Mouse (Mus musculus): Measurements from ENCODE around the gene Tma7.

Tma7 gene

GRCm38 (mm10) chr9:109101933-109102445 lies 19.6 kb upstream of the Tma7 start:
- no peak for DNase-seq

GRCm38 (mm10) chr9:109100307-109100928 lies 18.0 kb upstream of the Tma7 start:
- no peak for DNase-seq

GRCm38 (mm10) chr9:109098969-109099368 lies 16.6 kb upstream of the Tma7 start:
- DNase-seq, result no peak

- no peak for DNase-seq
Observed at GRCm38 (mm10) chr9:109098366-109098765, 16.0 kb upstream of the Tma7 start.

- DNase-seq, result no peak
Observed at GRCm38 (mm10) chr9:109097831-109098230, 15.4 kb upstream of the Tma7 start.

- peak; percentile 19 for DNase-seq
Observed at GRCm38 (mm10) chr9:109097291-109097690, 14.9 kb upstream of the Tma7 start.

GRCm38 (mm10) chr9:109096856-109097255 lies 14.5 kb upstream of the Tma7 start:
- peak; percentile 39 for DNase-seq

- DNase-seq, result peak; percentile 26
Observed at GRCm38 (mm10) chr9:109096251-109096661, 13.9 kb upstream of the Tma7 start.

- peak; percentile 89 for DNase-seq
Observed at GRCm38 (mm10) chr9:109095137-109095982, 13.0 kb upstream of the Tma7 start, which contains the start of gene Plxnb1. Plxnb1 (plus strand) TSS chr9:109095389.

- DNase-seq, result peak; percentile 72
Observed at GRCm38 (mm10) chr9:109094553-109095136, 12.3 kb upstream of the Tma7 start.

- no peak for DNase-seq
Observed at GRCm38 (mm10) chr9:109093786-109094552, 11.6 kb upstream of the Tma7 start.

GRCm38 (mm10) chr9:109092799-109093198 lies 10.4 kb upstream of the Tma7 start:
- DNase-seq, result no peak

- DNase-seq, result no peak
Observed at GRCm38 (mm10) chr9:109091802-109092201, 9.4 kb upstream of the Tma7 start.

GRCm38 (mm10) chr9:109090446-109090845 lies 8.1 kb upstream of the Tma7 start:
- no peak for DNase-seq

GRCm38 (mm10) chr9:109087987-109088386 lies 5.6 kb upstream of the Tma7 start:
- peak; percentile 79 for DNase-seq

- DNase-seq, result peak; percentile 66
Observed at GRCm38 (mm10) chr9:109084922-109085321, 2.5 kb upstream of the Tma7 start.

- DNase-seq, result no peak
Observed at GRCm38 (mm10) chr9:109081749-109082123, 651 bp downstream of the Tma7 start.

- no peak for DNase-seq
Observed at GRCm38 (mm10) chr9:109080516-109080915, 1.9 kb downstream of the Tma7 start.

- peak; percentile 95 for DNase-seq
Observed at GRCm38 (mm10) chr9:109073661-109074573, 8.5 kb downstream of the Tma7 start, which contains the start of gene Atrip. Atrip (minus strand) TSS chr9:109074124.

GRCm38 (mm10) chr9:109068095-109068735 lies 14.2 kb downstream of the Tma7 start:
- no peak for DNase-seq

- DNase-seq, result no peak
Observed at GRCm38 (mm10) chr9:109060898-109061295, 21.5 kb downstream of the Tma7 start.

Data from embryo, embryonic 11 days (tissue).